Mouse (Mus musculus) right cerebral cortex, adult 2 months (tissue): ENCODE measurements at regions not wholly inside any gene's neighbourhood (a gene's known extent, or its start where the extent isn't known, plus 50 kb on each side); places are given as distances from the start of the nearest gene placed in this dataset.
A peak's percentile ranks its signal among the peaks of the same experiment; 100 is the strongest.

Source experiments
- DNase-seq, 2 experiments: peaks; one replicate each; pipeline ENCODE4 v3.0.0; 2021 to 2022; ENCODE audit warnings: low spot score in 2 of 2

DNA sequence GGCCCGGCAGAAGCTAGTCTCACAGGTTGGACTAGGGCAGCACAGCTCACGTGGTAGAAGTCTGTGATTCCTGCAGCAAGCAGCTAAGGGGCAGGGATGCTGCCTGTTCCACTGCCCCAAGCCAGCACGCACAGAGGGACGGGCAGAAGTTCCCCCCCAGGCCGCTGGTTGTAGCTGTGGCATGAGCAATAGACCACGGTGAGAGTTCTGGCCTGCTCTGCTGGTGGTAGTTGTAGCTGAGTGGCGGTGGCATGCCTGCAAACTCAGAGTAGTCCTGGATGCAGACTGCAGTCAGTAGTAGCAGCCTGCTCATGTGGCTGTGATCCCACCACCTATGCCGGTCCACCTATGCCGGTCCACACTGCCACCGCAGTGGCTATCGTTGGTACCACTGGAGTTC is 71.5 kb upstream of the Rpl39l start:
- no peak for DNase-seq

DNA sequence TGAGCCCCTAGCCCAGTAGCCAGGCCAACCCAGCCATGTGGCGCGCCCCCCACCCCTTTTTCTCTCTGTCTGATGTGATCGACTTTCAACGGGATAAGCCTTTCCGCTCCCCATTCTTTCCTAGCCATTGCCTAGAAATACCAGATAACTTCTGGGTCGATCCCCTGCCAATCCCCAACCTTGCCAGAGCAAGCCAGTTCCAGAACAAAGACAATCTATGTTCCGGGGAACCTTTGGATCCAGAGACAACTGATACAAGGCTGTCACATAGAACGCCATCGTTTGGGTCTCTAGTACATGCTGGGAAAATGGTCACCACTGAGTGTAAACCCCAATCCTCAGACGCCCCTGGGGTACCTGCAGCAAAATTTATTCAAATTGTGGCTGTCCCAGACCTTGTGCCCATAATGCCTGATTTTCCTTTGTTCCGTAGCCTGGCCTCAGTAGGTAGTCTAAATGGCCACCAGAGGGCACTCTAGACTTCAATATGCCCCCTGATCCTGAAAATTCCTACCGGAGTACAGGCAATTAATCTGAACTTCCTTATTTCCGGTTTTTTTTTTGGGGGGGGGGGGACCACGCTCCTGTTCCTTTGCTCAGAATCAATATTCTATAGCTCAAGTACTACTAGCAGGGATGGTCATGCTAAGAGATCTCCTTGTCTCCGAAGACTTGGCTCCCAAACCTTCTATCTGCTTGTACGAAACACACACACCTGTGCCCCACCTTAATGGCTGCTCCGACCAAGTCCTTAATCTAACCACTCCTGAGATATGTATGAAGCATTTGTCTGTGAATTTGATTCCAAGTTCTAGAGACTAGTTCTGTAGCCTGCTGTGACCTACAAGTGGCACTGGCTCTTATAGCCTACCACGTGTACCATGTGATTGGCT is 81.3 kb upstream of the Rpl39l start:
- peak; percentile 52 to 57 for DNase-seq

DNA sequence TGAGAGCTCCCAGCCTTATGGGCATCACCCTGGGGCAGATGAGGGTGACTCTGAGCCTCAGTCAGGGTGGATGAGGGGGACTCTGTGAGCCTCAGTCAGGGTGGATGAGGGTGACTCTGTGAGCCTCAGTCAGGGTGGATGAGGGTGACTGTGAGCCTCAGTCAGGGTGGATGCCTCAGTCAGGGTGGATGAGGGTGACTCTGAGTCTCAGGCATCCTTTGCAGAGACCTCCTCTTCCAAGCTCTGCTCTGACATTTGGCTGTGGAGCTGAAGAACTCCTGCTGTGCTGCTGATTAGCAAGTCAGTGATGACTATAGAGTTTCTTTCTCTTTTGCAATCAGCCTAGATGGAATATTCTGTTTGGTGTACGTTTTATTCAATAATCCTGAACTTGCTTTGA is 83.7 kb upstream of the Rpl39l start:
- DNase-seq: no peak

GRCm38 (mm10) chr16:10085429-10085828 is 84.6 kb upstream of the Rpl39l start:
- DNase-seq: no peak

DNA sequence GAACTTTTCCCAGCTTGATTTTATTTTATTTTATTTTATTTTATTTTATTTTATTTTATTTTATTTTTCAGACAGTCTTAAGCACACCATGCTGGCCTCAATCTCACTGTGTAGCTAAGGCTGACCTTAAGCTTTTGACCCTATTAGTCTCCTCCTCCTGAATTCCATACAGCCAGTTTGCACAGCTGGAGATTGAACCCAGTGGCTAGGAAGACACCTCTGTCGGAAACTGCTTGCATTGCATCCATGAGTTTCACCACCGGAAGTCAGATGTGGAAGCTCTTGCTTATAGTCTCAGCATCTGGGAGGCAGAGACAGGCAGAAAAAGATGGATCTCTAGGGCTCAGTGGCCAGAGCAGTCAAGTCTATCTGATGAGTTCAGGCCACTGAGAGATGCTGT is 86.4 kb upstream of the Grin2a start:
- no peak for DNase-seq

- no peak for DNase-seq
Measured at GRCm38 (mm10) chr16:10080121-10080679, 84.8 kb upstream of the Grin2a start.

- peak; percentile 65 to 76 for DNase-seq
Measured at GRCm38 (mm10) chr16:10073158-10073557, 77.8 kb upstream of the Grin2a start.

DNA sequence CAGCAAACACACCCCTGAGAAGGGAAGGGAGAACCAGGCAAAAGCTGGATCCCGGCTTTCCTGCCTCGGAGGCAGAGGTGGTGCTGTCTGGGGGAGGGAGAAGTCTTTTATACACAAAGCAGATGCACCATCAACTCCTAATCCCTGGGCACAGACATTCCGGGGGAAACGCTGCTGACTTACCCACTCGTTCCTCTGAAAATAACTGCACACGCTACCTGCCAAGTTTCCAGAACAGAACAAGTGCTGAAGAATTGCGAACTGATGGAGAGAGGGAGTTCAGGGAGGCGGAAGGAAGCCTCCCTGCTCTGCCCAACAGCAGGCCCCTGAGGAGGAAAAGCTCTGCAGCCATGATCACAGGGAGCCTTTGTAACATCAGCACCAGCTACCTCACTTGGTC is 68.1 kb upstream of the Grin2a start:
- DNase-seq: peak; percentile 80 to 82

- no peak for DNase-seq
Measured at GRCm38 (mm10) chr16:10058094-10058493, 62.7 kb upstream of the Grin2a start.
